In the genomic region with DNA sequence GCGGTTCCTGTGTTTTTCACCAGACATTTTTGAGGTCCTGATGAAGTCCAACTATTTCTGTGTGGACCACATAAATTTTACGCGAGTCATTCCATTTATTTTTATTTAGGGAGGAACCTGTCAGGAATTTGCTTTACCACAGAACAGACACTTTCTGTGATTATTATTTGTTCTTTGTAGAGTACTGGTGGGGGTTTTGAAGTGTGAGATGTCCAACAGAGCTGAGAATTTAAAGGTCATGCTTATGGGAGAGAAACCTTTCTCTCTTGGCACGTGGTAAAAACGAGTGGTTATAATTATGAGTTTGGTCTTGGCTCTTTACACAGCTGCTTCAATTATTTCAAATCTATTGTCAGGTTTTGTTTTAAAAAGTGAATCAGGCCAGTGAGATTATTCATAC, we compare ENCODE assay signal across 21 mouse cellular contexts.
"Had no signal": no experiment of that assay in that cellular context is flagged by ENCODE, and none has a peak within 500 bp of the region (broad histone marks: within the 10 kb centered on the region; RNA-seq: fewer than 3 reads in every experiment).

No protein-coding gene starts in this region.

- H3K4me3 ChIP-seq: lung, embryonic 15.5 days; megakaryocyte, embryonic 14.5 days; midbrain, embryonic 13.5 days; midbrain, embryonic 15.5 days; neural tube, embryonic 13.5 days; neural tube, embryonic 15.5 days had no signal

- H3K9me3 ChIP-seq: lung, embryonic 15.5 days; megakaryocyte, embryonic 14.5 days; midbrain, embryonic 13.5 days; midbrain, embryonic 15.5 days; neural tube, embryonic 13.5 days; neural tube, embryonic 15.5 days had no signal

- H3K27ac ChIP-seq: lung, embryonic 15.5 days; macrophage; midbrain, embryonic 13.5 days; midbrain, embryonic 15.5 days; neural tube, embryonic 13.5 days; neural tube, embryonic 15.5 days had no signal

- H3K4me2 ChIP-seq: lung, embryonic 15.5 days; midbrain, embryonic 11.5 days; midbrain, embryonic 13.5 days; midbrain, embryonic 15.5 days; neural tube, embryonic 13.5 days; neural tube, embryonic 15.5 days had no signal

- H3K9ac ChIP-seq: liver, postnatal 0 days; lung, embryonic 15.5 days; midbrain, embryonic 13.5 days; midbrain, embryonic 15.5 days; neural tube, embryonic 13.5 days; neural tube, embryonic 15.5 days had no signal

- H3K36me3 ChIP-seq: lung, embryonic 15.5 days; midbrain, embryonic 13.5 days; midbrain, embryonic 15.5 days; neural tube, embryonic 13.5 days; neural tube, embryonic 15.5 days had no signal

- H3K4me1 ChIP-seq: lung, embryonic 15.5 days; megakaryocyte, embryonic 14.5 days; midbrain, embryonic 13.5 days; midbrain, embryonic 15.5 days had no signal

- DNase-seq: liver, postnatal 0 days; lung, adult 2 months; lung, postnatal 14 days; lung, postnatal 36 days; retina, postnatal 1 day; right cerebral cortex, adult 18-20 months; right cerebral cortex, postnatal 25 days; right cerebral cortex, postnatal 4 days; spleen, adult 18-20 months; thymus, adult 2 months; thymus, postnatal 25 days; thymus, postnatal 4 days had no signal

- ATAC-seq: liver, postnatal 0 days; lung, postnatal 0 days; midbrain, embryonic 13.5 days; midbrain, embryonic 15.5 days had no signal

- H3K27me3 ChIP-seq: lung, embryonic 15.5 days; megakaryocyte, embryonic 14.5 days; midbrain, embryonic 13.5 days; midbrain, embryonic 15.5 days; neural tube, embryonic 13.5 days; neural tube, embryonic 15.5 days had no signal
